Mouse (Mus musculus) cortical plate, adult 2 months (tissue): ENCODE measurements around the gene Arhgef3.

ENCODE experiments used
- CTCF ChIP-seq: fragments of 200-500 bp; IDR thresholded peaks from 2 replicates; pipeline ENCODE4 v1.5.1; 2011; ENCODE audit warnings: mild to moderate bottlenecking, control low read depth, low read length; ENCODE audit not compliant: insufficient read depth; ENCODE audit errors: extremely low read depth
- POLR2A ChIP-seq: fragments of 200-500 bp; IDR thresholded peaks from 2 replicates; pipeline ENCODE4 v1.6.1; 2011; ENCODE audit warnings: mild to moderate bottlenecking, low read length, control low read depth; ENCODE audit not compliant: insufficient read depth; ENCODE audit errors: extremely low read depth

DNA sequence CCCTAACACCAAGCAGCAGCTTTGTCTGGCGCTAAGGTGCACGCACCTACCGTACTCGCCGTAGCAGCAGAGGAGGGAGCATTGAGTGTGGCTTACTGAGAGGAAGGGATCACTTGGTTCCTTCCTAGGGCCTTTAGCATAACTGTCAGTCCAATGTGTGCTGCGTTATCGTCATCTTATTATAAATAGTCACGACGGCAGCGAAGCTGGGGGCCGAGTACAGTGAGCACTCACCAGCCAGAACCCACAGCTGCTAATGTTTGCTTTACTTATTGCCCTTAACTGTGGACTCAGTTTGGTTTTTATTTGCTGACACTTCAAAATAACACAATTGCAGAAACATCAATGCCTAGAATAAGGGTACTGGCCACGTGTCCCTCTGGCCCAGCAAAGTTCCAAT lies 105.6 kb downstream of the Arhgef3 start:
- no peak for TF ChIP-seq POLR2A
- no peak for TF ChIP-seq CTCF
